Mouse (Mus musculus) midbrain, postnatal 0 days (tissue): ENCODE measurements around the gene Nsa2. TPM values are rescaled to one million over a fixed set of nuclear protein-coding genes. Genes with fewer than 3 reads are reported as not detected.
"Not testable (repeated sequence)": the region's sequence is repeated elsewhere in the genome, so short reads cannot be mapped to it uniquely, and the experiment has no call there.

Experiments
- ATAC-seq: fragments of 200-750 bp; cut with Nextera tagmentation; 2 replicates; pipeline ENCODE4 v1.8.0; 2017; ENCODE audit warnings: moderate number of reproducible peaks, mild to moderate bottlenecking, moderate TSS enrichment, moderate library complexity; ENCODE audit not compliant: low FRiP score
- DNase-seq: peaks from one replicate; pipeline ENCODE4 v3.0.0-alpha.2; 2015; ENCODE audit warnings: low spot score
- H3K27ac ChIP-seq: fragments of 300-500 bp; sonication (generic); 2 replicates; pipeline ENCODE4 v1.5.1; 2014; ENCODE audit warnings: low read depth, mild to moderate bottlenecking, low read length, mixed read lengths
- H3K27me3 ChIP-seq: fragments of 300-500 bp; sonication (generic); 2 replicates; pipeline ENCODE4 v1.6.1; 2014; ENCODE audit warnings: low read length, control low read depth, mixed read lengths; ENCODE audit not compliant: insufficient read depth
- H3K36me3 ChIP-seq: fragments of 300-500 bp; sonication (generic); 2 replicates; pipeline ENCODE4 v1.6.1; 2014; ENCODE audit warnings: low read length, control low read depth, mixed read lengths; ENCODE audit not compliant: insufficient read depth
- H3K4me1 ChIP-seq: fragments of 300-500 bp; sonication (generic); 2 replicates; pipeline ENCODE4 v1.6.1; 2014; ENCODE audit warnings: mild to moderate bottlenecking, control low read depth, antibody characterized with exemption, low read length, mixed read lengths; ENCODE audit not compliant: insufficient read depth
- H3K4me2 ChIP-seq: fragments of 300-500 bp; sonication (generic); 2 replicates; pipeline ENCODE4 v1.6.1; 2014; ENCODE audit warnings: low read depth, mild to moderate bottlenecking, low read length, mixed read lengths; ENCODE audit not compliant: poor library complexity, severe bottlenecking
- H3K4me3 ChIP-seq: fragments of 300-500 bp; sonication (generic); 2 replicates; pipeline ENCODE4 v1.5.1; 2014; ENCODE audit warnings: low read depth, mild to moderate bottlenecking, low read length, moderate library complexity
- H3K9ac ChIP-seq: fragments of 300-500 bp; sonication (generic); replicated peaks from 2 replicates; pipeline ENCODE4 v1.6.1; 2014; ENCODE audit warnings: mild to moderate bottlenecking, low read length, moderate library complexity, mixed read lengths; ENCODE audit not compliant: poor library complexity, severe bottlenecking
- H3K9me3 ChIP-seq: fragments of 300-500 bp; sonication (generic); 2 replicates; pipeline ENCODE4 v1.6.1; 2016; ENCODE audit warnings: low read length, control low read depth
- CTCF ChIP-seq: IDR thresholded peaks from 2 replicates; pipeline ENCODE4 v1.5.1; 2016; ENCODE audit warnings: antibody characterized with exemption, mild to moderate bottlenecking
- WGBS: fragments of 180-500 bp; shearing (Covaris S2); extraction: QIAGEN DNeasy Blood & Tissue Kit; methylation state at CpG from one replicate; pipeline ENCODE4 v1.1.7; 2014; 5-methylcytosine and 5-hydroxymethylcytosine counted together
- polyA plus RNA-seq: library from polyadenylated mRNA; unstranded; fragments of >200 nt; fragmentation: Nextera tagmentation; extraction: Ambion mirVana; gene quantifications from 2 replicates; pipeline ENCODE4 v1.2.1, GENCODE M21; 2015
- total RNA-seq: library from RNA; depleted of rRNA; stranded (reverse); fragments of >200 nt; gene quantifications from 2 replicates; pipeline ENCODE4 v1.2.3, GENCODE M21; 2014

The Nsa2 gene
- total and polyA plus RNA-seq, 2 experiments from 2014 or later: 24.1 to 35.6 TPM

DNA sequence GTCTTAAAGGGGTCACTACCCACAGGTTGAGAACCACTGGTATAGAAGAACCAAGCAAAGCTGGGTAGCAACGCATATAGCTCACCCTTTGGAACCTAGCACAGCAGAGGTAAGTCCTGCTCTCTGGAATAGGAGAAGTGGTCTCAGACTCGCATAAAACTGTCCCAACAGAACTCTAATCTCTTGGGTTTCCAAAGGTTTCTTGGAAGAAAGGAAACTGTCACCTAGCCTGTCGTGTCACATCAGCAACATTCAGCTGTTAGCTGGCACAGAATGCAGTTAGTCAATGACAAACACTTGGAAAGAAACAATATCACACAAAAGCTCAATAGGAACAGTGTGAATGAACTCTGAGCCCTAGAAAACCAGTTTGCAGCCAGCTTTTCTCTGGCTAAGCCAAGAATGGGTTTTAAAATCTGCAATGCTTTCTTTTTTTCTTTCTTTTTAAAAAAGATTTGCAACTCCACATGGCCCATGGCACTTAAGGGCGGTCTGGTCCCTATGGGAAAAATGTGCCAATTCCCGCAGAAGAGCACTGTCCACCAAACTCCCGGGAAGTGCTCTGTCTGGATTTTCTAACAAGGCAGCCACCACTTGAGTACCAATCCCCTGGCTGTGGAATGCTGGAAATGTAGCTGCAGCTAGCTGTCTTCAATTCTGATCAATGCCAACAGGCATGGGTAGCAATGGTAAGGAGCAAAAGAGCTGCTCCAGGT lies 42.5 kb upstream of the Nsa2 start:
- no peaks in the 10 kb centered on the region for H3K4me1 ChIP-seq
- H3K27ac ChIP-seq: no peak overlapping the region
- no peak overlapping the region for H3K4me2 ChIP-seq
- no peak overlapping the region for H3K4me3 ChIP-seq
- peaks cover 21% of the 10 kb centered on the region for H3K36me3 ChIP-seq
- H3K9ac ChIP-seq: no peak overlapping the region
- no peaks in the 10 kb centered on the region for H3K27me3 ChIP-seq
- TF ChIP-seq CTCF: no peak
- no peaks in the 10 kb centered on the region for H3K9me3 ChIP-seq
- ATAC-seq (no peak), DNase-seq (no peak)
- WGBS: 49% methylated on average over 6 of the region's 6 CpGs

DNA sequence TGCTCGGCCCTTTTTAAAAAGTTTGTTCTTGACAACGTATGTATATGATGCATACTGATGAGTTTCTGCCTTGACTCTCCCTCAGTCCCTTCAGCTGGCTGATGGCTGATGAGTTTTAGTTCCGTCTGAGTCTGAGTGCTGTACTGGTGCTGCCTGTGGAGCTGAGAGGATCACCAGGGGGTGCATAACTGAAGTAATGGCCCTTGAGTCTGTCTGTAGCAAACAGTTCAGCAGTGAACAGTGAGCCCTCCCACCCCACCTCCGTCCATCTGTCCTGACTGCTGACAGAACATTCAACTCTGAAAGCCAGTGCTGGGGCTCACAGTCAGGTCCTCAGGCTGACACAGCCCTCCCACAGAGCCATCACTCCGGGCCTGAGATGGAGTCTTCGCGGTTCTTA lies 41.2 kb upstream of the Nsa2 start:
- H3K4me3 ChIP-seq: no peak overlapping the region
- no peak for DNase-seq
- H3K9ac ChIP-seq: no peak overlapping the region
- ATAC-seq: no peak
- no peak overlapping the region for H3K4me2 ChIP-seq
- H3K27me3 ChIP-seq: no peaks in the 10 kb centered on the region
- no peaks in the 10 kb centered on the region for H3K9me3 ChIP-seq
- TF ChIP-seq CTCF: no peak
- H3K4me1 ChIP-seq: no peaks in the 10 kb centered on the region
- peaks cover 29% of the 10 kb centered on the region for H3K36me3 ChIP-seq
- WGBS: 65% methylated on average over 7 of the region's 7 CpGs
- H3K27ac ChIP-seq: no peak overlapping the region

GRCm38 (mm10) chr13:97176731-97177130 lies 39.0 kb upstream of the Nsa2 start:
- Histone ChIP-seq H3K9ac (no peak overlapping the region), H3K4me1 (no peaks in the 10 kb centered on the region), H3K4me3 (no peak overlapping the region), H3K36me3 (peaks cover 37% of the 10 kb centered on the region), H3K27me3 (no peaks in the 10 kb centered on the region), H3K4me2 (no peak overlapping the region), H3K9me3 (no peaks in the 10 kb centered on the region), H3K27ac (no peak overlapping the region)
- 60% methylated on average over 5 of the region's 5 CpGs for WGBS
- ATAC-seq (no peak), DNase-seq (no peak)
- no peak for TF ChIP-seq CTCF

GRCm38 (mm10) chr13:97175520-97176264 lies 38.0 kb upstream of the Nsa2 start:
- no peak overlapping the region for H3K4me3 ChIP-seq
- H3K9ac ChIP-seq: no peak overlapping the region
- H3K36me3 ChIP-seq: peaks cover 39% of the 10 kb centered on the region
- WGBS: 87% methylated on average over 10 of the region's 10 CpGs
- DNase-seq (no peak), ATAC-seq (no peak)
- H3K27ac ChIP-seq: no peak overlapping the region
- H3K27me3 ChIP-seq: no peaks in the 10 kb centered on the region
- no peaks in the 10 kb centered on the region for H3K4me1 ChIP-seq
- no peak for TF ChIP-seq CTCF
- H3K4me2 ChIP-seq: no peak overlapping the region
- no peaks in the 10 kb centered on the region for H3K9me3 ChIP-seq

DNA sequence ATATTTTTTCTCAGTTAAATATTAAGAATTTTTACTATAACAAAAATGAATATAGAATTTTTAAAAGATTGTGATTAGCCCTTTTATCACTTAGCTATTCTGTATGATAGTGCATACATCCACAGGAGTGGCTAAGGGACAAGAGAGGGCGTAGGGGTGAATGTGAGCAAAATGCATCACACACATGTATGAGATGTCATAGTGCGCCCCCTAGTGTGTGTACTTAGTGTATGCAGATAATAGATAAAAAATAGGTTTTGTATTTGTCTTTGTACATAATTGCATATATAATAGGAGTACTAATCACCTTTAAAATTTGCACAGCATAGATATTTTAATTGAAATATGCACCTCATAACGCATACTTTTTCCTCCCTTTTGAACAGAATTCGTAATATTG lies 8.1 kb upstream of the Nsa2 start:
- Histone ChIP-seq H3K4me1 (no peaks in the 10 kb centered on the region), H3K9me3 (no peaks in the 10 kb centered on the region), H3K4me2 (no peak overlapping the region), H3K27me3 (no peaks in the 10 kb centered on the region), H3K27ac (no peak overlapping the region), H3K9ac (no peak overlapping the region), H3K36me3 (peaks cover 36% of the 10 kb centered on the region), H3K4me3 (no peak overlapping the region)
- ATAC-seq (no peak), DNase-seq (peak; percentile 79)
- WGBS: 58% methylated on average over 4 of the region's 4 CpGs
- peak; percentile 80 for TF ChIP-seq CTCF

- Histone ChIP-seq H3K4me1 (no peaks in the 10 kb centered on the region), H3K36me3 (peaks cover 16% of the 10 kb centered on the region), H3K4me3 (no peak overlapping the region), H3K27ac (no peak overlapping the region), H3K4me2 (no peak overlapping the region), H3K9ac (no peak overlapping the region), H3K9me3 (no peaks in the 10 kb centered on the region), H3K27me3 (no peaks in the 10 kb centered on the region)
- ATAC-seq: no peak
- no peak for DNase-seq
- 87% methylated on average over 7 of the region's 7 CpGs for whole genome bisulfite sequencing
- TF ChIP-seq CTCF: no peak
Measured at GRCm38 (mm10) chr13:97142321-97142720, 4.6 kb upstream of the Nsa2 start.

GRCm38 (mm10) chr13:97138404-97138931 lies 731 bp upstream of the Nsa2 start:
- H3K36me3 ChIP-seq, H3K4me1 ChIP-seq, H3K9me3 ChIP-seq, H3K27me3 ChIP-seq, DNase-seq: not testable (repeated sequence)
- peak overlapping the region; percentile 61 for H3K4me3 ChIP-seq
- 34% methylated on average over 8 of the region's 8 CpGs for WGBS
- H3K27ac ChIP-seq: peak overlapping the region; percentile 79
- ATAC-seq: peak; percentile 29; the same call in 1 of the 2 replicates
- H3K4me2 ChIP-seq: peak overlapping the region; percentile 51
- H3K9ac ChIP-seq: peak overlapping the region; percentile 64

DNA sequence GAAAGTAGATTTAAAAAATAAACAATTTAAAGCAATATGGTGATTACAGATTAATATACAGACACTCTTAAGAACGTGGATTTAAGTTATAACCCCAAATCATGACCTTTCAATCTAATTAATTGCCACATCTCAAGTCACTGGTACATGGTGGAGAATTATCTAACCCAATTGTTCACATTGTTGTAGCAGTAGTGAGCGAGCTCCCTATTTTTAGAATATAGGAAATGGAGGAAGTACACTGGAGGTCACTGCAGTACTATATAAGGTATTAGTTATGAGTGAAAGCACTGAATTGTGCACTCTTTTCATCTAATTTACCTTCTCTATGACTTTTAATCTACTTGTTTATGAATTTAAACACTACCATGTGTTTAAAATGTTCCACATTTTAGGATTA lies 7.3 kb downstream of the Nsa2 start:
- not testable (repeated sequence) for H3K27me3 ChIP-seq, H3K4me3 ChIP-seq, H3K9me3 ChIP-seq, DNase-seq, H3K27ac ChIP-seq, H3K4me1 ChIP-seq, H3K4me2 ChIP-seq, H3K9ac ChIP-seq, ATAC-seq
- WGBS: no CpG with 5 or more reads among the region's 2 CpGs
- H3K36me3 ChIP-seq: peaks cover 16% of the 10 kb centered on the region
